Mouse (Mus musculus) WW6 (cell line): Measurements from ENCODE around the gene Rpusd4.

ENCODE experiments used
- DNase-seq: peaks from one replicate; pipeline ENCODE4 v3.0.0-alpha.2; 2013; ENCODE audit warnings: low read depth, low spot score

Rpusd4 gene

DNA sequence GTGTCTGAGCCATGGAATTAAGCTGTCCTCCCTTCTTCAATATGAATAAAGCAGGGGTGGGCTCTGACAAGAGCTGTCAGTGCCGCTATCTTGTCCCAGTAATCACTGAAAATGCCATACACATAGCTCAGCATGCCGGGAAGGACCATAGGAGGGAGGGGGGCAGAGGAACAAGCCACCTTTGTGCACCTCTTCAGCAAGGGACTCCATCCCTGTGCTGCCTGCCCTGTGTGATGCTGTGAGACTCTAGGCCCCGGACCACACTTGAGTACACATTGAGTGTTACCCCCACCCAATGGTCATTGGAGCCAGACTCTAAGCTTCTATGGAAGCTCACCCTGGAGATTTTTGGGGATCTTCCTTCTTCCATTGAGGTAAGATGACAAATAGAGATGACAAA is 18.7 kb downstream of the Rpusd4 start:
- no peak for DNase-seq

DNA sequence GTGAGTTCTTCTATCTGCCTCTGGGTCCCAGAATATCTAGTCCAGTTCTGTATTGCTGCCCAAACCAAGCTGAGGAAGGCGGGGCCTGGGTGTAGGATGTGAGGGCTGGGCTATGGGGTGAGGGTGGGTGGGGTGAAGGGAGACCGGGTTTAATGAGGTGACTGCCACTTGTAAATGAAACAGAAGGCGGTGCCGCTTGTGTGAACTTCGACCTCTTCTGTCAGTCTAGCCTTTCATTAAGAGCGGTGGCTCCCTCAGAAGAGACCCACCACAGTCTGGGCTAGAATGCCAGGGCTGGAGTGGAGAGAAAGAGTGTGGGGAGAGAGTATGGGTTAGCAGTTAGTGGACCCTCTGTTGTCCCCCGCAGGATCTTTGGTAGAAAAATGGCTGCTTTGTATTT is 22.3 kb downstream of the Rpusd4 start:
- no peak for DNase-seq

DNA sequence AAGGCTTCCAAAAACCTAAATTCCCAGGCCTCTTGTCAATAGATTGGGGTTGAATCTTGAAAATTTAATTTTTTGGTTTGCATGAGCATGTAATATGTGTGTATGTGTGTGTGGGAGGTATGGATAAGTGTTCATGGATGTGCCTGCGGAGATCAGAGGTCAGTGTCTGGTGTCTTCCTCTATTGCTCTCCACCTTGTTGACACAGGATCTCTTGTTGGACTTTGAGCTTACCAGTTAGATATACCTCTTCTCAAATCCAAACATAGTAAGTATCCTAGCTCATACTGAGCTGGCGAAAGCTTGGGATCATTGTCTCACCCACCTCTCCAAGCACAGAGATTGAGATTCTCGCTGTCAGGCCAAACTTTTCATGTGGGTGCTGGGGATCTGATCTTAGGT is 22.8 kb downstream of the Rpusd4 start:
- DNase-seq = no peak

DNA sequence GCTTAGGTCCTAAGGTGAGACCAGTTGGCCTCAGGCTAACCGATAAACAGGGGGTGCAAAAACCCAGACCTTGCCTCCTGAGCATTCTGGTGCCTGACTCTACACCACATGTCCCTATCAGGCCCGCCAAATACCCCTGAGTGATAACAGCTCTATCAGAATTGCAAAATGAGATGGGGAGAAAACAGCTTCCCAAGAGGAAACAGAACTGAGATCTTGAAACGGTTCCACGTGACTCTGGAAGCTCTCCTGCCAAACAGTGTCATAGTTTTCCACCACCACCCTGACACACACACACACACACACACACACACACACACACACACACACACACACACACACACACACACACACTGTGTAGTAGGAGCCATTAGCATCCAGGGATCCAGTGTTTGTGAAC is 23.3 kb downstream of the Rpusd4 start:
- no peak for DNase-seq

DNA sequence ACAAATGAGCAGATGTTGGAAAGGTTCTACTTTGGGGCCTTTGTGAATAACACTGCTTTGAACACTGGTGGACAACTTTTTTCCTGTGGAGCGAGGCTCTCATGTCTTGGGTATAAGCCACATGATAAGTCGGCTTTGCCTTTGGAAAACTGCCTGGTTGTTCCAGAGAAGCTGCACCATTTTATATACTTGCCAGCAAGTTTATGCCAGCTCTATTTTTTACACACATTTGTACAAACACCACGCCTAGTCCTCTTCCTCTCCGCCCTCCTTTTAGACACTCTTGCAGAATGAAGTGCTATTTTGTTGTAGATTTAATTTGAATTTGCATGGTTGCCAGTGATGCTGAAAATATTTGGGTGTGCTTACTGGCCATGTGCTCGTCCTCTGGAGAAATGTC is 25.8 kb downstream of the Rpusd4 start:
- no peak for DNase-seq

DNA sequence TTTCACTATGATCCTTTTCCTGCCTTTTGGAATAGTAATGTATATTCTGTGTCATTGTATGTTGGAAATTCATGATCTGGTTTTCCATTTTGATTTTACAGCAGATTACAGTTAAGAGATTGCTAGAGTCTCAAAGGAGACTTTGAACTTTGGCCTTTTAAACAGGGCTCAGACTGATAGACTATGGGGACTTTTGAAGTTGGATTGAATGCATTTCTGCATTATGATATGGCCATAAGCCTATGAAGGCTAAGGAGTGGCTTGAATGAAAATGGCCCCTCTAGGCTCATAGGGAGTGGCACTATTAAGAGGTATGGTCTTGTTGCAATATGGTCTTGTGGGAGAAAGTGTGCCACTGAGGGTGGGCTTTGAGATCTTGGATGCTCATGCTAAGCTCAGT is 30.1 kb downstream of the Rpusd4 start:
- DNase-seq = no peak

DNA sequence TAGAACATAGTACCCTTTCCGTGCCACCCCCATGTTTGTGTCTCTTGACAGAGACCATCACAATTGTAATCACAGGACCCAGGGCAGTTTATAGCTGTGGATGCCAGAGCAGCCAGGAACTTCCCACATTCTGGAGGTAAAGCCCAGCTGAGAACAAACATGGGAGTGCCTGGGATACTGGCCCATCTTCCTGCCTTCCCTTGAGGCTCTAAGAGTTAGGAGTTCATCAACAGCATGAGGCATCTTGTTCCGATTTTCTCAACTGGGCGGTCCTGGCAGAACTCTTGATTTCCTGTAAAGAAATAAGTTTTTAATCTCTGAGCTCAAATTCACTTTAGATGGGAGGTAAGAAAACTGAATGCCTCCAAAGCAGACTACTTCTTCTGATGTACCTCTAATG is 34.5 kb downstream of the Rpusd4 start:
- DNase-seq = no peak

DNA sequence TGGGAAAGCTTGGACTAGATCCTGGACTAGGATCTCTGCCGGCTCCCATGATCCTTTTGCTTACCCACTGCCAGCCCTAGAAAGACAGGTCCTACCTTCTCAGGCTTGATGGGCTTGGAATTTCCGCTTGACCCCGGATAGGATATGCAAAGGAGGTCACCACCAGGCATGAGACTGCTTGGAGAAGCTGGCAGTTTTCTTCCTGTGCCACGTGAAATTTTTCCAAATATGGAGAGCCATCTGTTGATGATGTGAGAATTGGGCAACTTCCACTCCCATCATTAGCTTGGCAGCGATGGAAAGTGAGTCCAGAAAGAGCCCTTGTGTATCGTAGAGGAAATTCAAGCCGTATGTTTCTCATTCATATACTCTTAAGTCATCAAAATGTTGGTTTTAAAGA is 39.8 kb downstream of the Rpusd4 start:
- no peak for DNase-seq

DNA sequence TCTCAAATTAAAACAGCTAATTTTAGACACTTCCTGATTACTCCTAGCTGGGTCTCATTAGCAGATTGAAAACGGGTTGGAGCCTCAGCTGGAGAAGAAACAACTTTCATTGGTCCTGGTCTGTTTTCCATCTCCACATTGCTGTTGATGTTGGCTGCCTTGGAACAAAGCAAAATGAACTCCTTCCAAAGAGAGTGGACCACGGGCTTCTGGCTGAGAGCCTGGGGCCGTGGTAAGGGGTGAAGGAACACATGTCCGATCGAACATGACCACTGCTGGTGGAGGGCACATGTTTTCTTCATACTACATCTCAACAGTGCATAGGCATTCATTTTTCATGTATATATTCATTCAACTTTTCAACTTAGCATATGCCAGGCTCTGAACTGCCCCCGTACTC is 42.7 kb downstream of the Rpusd4 start:
- no peak for DNase-seq

DNA sequence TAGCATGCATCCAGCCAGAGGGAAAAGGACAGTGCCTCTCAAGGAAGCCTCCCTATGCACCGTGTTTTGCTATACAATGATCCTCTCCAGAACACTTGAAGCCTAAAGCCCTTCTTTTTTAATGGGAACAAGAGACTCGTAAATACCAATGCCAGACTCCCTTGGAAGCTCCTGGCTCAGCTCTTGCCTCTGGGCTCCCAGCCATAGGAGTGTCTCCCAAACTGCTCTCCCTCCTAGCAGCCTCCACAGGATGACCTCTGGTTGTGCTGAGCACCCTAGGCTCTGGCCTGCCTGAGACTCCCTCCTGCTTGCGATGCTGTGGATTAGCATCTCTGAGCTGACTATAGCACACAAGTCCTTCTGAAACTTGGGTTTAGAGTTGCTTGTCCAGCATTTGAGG is 44.9 kb downstream of the Rpusd4 start:
- DNase-seq = no peak

DNA sequence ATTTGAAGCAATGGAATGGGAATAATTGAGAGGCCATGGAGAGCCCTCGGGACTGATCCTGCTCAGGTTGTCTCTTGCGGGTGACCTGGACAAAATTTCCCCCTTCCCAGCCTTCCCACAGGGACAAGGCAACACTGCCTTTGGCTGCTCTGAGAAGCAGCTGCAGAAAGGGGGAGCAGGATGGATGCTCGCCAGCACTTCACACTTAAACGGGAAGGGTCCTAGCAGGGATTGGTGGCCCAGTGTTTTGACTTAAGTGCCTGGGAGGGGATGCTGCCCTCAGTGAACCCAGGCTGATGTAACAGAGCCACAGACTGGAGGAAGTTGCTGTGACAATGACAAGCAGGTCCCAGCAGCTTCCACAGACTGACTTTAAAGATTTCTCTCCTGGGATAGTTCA is 45.9 kb downstream of the Rpusd4 start:
- DNase-seq = no peak

DNA sequence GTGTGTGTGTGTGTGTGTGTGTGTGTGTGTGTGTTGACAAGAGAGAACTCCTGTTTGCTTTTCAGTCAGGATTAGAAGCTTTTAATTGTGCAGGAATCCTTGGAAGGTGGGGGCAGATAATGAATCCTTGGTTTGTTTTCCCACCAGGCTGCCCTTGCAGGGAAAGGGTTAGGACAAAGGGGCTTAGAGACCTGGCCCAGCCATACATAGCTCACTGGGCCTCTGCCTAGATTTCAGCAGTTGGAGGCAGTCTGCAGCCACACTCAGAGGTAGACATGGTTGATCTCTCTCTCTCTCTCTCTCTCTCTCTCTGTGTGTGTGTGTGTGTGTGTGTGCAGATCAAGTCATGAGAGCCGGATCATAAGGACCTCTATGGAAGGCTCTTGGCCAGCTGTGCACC is 46.6 kb downstream of the Rpusd4 start:
- no peak for DNase-seq

DNA sequence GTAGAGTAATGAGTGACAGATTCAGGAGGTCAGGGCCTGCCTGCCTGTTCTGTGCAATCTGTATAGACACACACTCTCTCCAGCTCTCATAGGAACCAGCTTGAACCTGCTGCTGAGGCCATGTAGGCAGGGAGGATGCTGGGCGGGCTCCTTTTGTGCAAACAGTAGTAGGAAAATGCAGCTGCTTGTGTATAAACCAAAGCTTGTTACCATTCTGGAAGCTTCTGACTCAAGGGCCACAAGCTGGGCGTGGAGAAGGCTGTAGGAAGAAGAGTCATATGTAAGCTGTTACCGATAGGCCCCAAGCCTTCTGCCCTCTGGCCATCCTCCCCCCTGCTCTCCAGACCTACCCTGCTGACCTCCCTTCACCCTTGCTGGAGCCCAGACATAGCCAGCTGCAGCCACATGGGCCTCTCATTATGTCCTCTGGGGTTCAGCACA is 49.1 kb downstream of the Rpusd4 start:
- DNase-seq = no peak

DNA sequence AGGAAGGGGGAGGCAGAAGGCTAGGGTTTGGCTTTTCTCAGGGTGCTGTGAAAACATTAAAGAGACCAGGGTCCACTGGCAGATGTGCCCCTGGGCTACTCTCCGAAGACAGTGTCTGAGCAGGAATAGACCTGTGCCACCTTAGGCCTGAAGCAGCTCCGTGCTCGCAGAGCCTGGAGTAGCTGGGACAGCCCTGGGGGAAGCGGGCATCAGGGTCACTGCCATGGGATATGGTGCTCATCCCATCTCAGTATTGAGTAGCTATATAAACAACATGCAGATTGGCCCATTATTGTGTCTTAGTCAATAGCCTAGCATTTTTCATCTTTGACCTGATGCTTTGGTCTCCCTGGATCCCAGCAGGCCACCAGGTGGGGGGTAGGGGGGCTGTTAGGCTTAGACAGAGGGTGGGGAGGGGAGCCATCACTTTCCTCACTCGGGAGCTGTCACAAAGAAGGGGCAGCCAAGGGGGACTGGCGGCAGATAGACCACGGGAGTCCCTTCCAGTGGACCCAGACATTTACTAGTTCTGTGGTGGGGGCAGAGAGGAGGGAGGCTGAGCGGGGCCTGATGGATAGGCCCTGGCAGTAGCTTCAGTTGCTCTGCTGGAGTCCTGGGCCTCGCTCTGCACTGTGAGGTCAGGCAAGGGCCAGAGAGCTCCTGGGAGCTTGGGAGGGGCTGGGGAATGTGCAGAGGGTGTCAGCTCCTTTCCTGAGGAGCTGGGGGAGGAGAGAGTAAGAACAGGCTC is 49.7 kb downstream of the Rpusd4 start:
- no peak for DNase-seq

DNA sequence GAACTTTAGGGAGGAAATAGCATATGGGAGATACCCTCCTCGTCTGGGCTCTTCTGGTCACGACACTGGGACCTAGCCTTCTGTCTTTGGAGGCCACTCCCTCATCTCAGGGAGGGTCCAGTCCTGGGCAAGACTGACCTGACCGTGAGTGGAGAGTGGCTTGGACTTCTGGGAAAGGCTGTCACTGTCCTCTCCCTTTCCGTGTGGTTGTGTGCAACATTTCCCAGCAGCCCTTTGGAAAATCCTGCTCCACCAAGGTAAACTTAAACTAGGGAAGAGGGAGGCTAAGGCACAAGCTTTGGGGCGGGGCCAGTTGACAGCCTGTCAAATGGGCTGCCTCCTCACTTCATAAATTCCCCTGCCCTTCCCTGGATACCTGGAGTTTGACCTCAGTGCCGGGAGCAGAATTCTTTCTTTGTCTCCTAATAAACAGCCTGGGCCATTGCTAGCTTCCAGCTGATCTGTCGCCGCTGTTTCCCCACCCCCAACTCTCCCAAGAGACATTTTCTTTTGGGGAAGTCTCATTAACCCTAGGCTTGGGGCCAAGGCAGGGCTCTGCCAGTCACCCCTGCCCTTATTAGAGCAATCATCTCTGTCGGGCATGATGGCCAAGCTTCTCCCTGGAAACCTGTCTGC is 51.0 kb downstream of the Rpusd4 start:
- DNase-seq = no peak

DNA sequence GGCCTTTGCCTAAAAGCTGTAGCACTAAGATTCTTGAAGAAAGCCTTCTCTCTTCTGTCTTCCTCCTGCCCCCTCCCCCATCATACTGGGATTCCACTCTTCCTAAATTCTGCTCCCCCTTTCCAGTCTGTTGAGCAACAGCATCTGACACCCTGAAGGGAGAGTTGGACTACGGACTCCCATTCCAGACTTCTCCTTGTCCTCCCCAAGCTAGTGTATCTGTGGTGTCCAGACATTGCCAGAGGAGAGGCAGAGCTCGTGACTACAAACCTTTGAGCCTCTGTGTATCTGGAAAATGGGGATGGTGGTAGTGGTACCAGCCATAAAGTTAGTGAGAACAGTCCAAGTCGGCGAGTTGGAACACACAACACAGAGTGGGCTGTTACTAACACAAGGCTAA is 52.6 kb downstream of the Rpusd4 start:
- no peak for DNase-seq

DNA sequence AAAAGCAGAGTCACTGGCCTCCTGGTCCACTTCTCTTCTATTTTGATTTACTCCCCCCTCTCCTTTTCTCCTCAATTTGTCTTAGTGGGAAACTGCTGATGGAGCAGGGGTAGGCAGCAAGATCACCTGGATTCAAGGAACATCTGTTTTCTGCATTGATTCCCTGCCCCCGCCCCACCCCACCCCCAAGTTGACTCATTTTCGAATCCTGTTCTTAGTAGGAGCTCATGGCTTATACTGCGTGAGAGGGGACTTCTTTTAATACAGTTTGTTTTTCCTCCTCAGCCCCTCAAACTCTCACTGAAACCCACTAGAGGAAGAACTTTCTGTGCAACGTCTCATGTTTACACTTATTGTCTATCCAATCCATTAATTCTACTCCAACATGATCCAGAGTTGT is 56.3 kb downstream of the Rpusd4 start:
- DNase-seq = no peak

DNA sequence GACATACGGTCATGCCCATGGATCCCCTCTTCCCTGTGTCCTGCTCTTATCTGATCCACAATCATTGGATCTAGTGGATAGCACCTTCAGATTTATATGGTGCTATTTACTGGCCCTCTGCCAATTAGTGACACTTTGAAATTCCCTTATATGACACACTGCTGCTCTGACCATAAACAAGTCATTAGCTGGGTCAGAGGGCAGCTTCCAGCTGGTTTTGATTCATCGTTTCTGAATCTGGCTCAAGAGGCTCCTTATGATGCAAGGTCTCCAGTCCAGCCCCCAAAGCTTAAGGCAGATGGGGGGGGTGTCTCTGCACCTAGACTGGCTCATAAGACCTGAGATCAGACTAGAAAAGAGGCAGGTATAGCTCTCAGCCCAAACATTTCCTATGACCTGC is 56.9 kb downstream of the Rpusd4 start:
- DNase-seq = no peak

DNA sequence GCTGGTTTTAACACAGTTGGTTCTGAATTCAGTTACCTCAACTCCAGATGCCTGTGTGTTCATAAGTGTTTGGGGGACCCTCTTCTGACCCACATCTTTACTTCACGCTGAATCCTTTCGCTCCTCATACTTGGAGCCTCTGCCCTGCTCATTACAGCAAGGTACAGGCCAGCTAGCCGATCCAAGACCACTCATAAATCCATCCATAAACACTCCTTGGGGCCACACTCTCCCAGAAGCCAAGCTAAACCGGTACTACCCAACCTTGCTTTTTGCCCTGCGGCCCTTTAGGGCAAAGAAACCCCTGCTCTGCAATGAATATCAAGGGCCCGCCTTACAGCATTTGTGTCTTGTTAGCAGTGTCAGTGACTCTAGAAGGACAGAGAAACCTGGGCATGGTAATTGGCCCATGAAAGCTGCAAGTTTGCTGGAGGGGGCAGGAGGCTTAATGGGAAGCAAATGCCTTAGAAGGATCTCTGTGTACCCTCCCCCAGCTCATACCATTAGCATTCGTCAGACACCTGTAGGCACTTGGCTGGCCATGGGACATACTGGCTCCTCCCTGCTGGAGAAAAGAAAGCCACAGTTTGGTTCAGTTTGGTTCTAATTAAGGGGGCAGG is 59.1 kb downstream of the Rpusd4 start:
- no peak for DNase-seq
